Mouse (Mus musculus) urinary bladder, adult 2 months (tissue): ENCODE measurements around the gene Il22ra1. TPM values are rescaled to one million over a fixed set of nuclear protein-coding genes. Genes with fewer than 3 reads are reported as not detected.
"Not testable (repeated sequence)": the region's sequence is repeated elsewhere in the genome, so short reads cannot be mapped to it uniquely, and the experiment has no call there.

Experiments used
- DNase-seq: peaks from one replicate; pipeline ENCODE4 v3.0.0; 2022; ENCODE audit warnings: low spot score
- polyA plus RNA-seq: library from polyadenylated mRNA; depleted of rRNA; stranded (reverse); fragments of >200 nt; gene quantifications from 2 replicates; pipeline ENCODE4 v1.2.3, GENCODE M21; 2012; rRNA removed

The Il22ra1 gene
- polyA plus RNA-seq: 0.38 and 0.47 TPM in 2 replicates

DNA sequence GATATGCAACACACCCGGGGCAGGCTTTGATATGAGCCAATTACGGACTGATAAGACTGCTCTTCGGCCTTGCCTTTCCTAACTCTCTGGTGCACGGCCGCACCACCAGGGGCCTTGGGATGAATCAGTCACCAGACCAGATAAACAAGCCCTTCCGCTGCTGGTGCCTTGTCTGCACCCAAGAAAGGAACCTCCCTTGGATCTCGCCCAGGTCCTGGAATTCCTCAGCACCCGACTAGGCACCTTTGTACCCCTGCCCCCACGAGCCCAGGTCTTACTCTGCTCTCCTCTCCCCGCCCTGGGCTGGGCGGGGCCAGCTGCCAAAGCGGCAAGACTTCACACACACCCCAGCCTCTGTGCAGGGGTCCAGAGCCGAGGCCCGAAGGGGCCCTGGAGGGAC is at the start of gene Il22ra1:
TSS of gene Il22ra1 (plus strand) at position 356 of the 400 bp plus-strand sequence.
- DNase-seq: peak; percentile 33

DNA sequence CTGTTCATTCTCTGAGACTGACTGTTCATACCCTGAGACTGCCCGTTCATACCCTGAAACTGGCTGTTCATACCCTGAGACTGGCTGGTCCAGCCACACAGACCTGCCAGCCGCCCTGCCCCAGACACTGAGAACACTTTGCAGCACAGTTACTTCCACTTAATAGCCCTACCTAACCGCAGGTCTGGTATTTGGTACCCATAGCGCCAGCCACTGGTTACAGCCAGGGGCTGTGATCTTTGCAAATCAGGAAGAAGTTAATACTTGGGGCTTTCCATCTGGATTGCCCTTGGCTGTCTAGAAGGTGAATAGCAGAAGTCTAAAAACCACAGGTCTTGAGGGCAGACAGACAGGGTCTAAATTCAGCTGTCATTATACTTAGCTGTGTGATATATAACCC is 48.7 kb upstream of the Il22ra1 start:
- no peak for DNase-seq

GRCm38 (mm10) chr4:135681789-135682188 is 46.2 kb upstream of the Il22ra1 start:
- no peak for DNase-seq

DNA sequence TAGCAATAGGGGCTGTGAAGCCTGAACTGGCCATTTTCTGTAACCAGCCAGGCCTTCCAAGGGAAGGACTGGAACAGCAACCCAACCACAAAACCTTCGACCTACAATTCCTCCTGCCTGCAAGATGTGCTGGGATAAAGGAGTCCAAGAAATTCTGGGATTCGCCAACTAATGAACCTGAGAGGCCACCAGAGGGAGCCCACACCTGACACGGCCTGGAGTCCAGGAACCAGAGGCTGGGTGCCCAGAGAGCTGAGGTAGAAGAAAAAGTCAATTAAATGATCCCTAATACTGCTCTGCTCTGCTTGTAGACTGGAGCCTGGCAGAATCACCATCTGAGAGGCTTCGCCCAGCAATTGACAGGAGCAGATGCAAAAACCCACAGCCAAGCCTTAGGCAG is 44.4 kb upstream of the Il22ra1 start:
- no peak for DNase-seq

GRCm38 (mm10) chr4:135684731-135685130 is 43.2 kb upstream of the Il22ra1 start:
- no peak for DNase-seq

DNA sequence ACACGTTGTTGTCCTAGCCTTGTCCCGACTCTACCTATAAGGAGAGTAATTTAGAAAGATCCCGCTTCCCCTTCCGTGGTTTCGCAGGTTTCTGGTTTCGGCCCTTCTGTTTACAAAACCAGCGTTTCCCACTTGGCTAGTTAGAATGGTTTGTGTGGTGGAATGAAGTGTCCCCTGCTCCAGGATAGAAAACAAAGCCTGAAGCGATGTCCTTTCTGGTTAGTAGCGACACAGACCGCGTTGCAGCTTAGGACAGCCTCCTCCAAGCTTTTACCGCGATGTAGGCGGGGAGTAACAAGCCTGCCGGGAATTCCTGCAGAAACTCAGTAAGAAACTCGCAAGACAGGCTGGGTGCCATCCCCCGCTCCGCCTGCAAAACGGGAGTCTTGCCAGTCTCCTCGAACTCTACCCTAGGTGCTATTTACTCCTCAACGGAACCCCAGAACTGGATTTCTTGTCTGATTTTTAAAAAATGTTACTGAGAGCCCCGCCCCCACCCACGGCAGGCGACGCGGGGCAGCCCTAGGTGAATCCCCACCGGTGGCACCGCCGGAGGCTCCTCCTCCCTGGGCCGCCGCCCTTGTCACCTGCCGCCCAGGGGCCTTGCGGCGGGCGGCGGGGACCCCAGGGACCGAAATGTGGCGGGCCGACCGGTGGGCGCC is 41.9 kb upstream of the Il22ra1 start, which contains the start of gene Ifnlr1:
TSS of gene Ifnlr1 (plus strand) at position 382 of the 662 bp plus-strand sequence.
- DNase-seq: peak; percentile 59

DNA sequence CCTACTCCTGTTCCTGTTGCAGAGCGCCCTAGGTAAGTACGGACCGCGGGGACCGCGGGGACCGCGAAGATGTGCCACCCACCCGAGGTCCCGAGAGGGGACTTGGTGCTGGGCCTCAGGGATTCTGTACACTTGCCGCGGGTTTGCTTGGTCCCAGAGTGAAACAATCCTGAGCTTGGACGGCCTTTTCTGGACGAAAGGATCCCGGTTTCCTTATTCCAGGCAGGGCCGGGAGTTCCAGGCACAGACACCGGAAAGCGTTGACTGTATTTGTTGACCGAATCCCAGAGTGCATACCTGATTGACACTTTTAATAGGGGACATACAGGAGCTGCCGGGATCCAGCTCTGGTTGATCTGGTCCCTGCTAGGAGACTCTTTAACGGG is 41.4 kb upstream of the Il22ra1 start:
- no peak for DNase-seq

- DNase-seq: no peak
Observed at GRCm38 (mm10) chr4:135689797-135690196, 38.2 kb upstream of the Il22ra1 start.

GRCm38 (mm10) chr4:135690241-135690640 is 37.7 kb upstream of the Il22ra1 start:
- no peak for DNase-seq

- DNase-seq: no peak
Observed at GRCm38 (mm10) chr4:135692916-135693315, 35.1 kb upstream of the Il22ra1 start.

DNA sequence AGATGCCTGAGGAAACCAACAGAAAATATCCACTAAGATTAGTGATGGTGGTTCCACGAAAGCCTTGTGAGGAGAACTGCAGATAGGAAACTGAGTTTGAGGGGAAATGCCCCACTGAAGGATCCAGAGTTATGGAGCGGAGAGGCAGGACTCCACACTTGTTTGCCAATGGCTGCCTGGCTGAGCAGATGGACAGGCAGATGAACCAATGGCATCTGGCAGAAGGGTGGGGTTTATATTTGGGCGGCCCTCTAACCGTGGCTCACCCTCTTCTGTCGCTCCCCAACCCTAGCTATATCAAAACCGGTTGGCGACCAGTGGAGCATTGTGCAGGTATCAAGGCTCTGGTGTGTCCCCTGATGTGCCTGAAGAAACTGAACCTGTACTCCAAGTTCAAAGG is 29.5 kb upstream of the Il22ra1 start:
- no peak for DNase-seq

DNA sequence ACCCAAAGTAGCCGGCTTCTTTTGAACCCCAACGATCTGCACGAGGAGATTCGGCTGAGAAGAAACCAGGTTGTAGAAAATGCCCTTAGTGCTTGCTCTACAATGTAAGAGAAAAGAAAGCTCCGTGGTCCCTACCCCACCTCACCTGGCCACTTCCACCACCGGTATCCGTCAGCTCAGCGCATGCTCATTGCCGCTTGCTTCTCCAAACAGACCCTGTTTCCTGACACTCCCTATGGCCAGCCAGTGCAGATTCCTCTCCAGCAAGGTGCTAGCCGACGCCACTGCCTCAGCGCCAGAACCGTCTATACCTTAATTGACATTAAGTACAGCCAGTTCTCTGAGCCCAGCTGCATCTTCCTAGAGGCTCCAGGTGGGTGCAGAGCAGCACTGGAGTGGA is 24.5 kb upstream of the Il22ra1 start:
- DNase-seq: no peak

DNA sequence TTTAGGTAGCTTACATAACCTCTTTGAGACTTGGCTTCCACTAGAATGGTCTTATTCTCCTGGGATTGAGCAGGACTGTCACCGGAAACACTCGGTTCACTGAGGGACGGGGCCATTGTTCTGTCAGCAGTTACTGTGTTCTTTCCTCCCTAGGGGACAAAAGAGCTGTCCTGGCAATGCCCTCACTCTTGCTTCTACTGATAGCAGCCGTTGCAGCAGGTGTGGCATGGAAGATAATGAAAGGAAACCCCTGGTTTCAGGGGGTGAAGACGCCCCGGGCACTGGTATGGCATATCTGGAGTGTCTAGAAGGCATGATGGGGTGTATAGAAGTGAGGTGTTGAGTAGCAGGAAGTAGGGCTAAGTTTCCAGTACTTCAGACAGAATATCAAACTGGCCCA is 24.0 kb upstream of the Il22ra1 start:
- no peak for DNase-seq

GRCm38 (mm10) chr4:135706045-135706444 is 21.9 kb upstream of the Il22ra1 start:
- no peak for DNase-seq

DNA sequence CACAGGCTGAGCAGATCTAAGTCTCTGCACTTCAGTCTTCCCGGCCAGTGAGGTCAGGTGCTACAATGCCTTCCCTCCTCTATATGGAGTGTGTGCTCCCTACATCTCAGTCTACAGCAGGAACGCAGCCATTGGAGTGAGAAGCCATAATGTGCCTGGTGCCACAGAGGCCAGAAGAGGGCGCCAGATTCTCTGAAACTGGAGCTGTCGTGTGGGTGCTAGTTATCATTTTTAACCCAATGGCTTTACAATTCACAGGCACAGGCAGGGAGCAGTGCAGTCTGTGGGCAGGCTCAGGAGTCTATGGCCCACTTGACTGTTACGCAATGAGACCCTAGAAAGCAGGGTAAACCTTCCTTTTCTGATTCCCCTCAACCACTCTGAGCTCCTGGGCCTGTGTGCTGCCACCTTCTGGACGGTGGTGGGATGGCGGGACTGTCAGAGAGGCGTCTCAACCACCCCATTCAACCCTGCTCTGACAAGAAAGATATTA is 18.9 kb upstream of the Il22ra1 start:
- peak; percentile 73 for DNase-seq

- DNase-seq: no peak
Observed at GRCm38 (mm10) chr4:135709621-135710020, 18.4 kb upstream of the Il22ra1 start.

GRCm38 (mm10) chr4:135710392-135710791 is 17.6 kb upstream of the Il22ra1 start:
- DNase-seq: no peak

DNA sequence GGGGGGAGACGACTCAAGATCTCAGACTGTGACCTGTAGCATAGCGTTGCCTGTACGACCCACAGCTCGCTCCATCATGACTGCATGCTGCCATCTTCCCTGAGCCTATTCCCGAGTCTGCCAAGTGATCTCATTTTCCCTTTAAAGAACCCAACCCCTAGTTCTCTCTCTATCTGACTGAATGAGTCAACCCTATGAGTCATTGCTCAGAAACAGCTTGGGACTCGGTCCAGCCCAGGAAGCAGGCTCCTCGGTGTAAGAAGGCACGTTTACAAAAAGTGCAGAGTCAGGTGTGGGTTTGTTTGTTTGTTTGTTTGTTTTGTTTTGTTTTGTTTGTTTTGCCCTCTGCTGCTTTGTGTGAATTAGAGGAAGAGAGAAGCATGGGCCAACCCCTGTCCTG is 13.2 kb upstream of the Il22ra1 start:
- DNase-seq: no peak

- DNase-seq: not testable (repeated sequence)
Observed at GRCm38 (mm10) chr4:135716438-135716837, 11.5 kb upstream of the Il22ra1 start.

DNA sequence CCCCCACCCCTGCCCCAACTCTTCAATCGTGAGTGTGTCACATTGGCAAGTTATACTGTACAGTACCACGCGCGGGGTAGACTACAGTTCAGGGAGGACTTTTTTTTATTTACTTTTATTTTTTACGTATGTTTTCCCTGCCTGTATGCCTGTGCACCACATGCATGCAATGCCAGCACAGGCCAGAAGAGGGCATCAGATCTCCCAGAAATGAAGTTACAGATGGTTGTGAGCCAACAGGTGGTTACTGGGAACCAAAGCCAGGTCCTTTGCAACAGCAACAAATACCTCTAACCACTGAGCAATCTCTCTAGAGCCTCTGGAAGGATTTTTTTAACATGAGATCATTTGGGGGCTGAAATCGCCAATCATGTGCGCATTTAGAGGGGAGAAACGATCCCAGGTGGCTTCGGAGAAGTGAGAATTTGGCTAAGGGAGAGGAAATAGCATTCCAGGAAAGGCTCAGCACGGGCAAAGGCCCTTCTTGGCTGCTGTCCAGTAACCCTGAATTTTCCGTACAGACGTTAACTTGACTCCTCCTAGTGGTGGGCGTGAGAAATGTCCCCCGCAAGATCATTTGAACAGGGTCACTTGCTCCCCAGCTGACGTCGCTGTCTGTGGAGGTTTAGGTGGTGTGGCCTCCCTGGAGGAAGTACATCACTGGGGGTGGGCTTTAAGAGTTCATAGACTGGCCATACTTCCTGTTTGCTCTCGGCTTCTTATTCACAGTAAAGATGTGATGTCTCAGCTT is 5.3 kb upstream of the Il22ra1 start:
- no peak for DNase-seq

DNA sequence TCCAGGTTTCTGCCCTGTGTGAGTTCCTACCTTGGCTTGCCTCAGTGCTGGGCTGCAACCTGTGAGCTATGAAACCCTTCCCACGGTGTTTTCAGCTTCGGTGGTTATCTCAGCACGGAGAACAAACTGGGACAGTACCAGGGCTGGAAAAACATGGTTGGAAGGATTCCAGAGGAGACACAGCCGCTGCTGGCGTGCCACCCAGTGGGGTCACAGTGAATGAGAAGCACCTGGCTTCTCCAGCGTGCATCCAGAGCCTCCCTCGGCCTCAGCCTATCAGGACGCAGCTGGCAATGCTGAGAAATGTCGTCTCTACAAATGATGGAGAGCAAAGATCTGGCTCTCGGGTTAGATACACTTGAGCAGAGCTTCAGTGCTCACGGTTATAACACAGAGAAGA is 1.6 kb upstream of the Il22ra1 start:
- DNase-seq: no peak

DNA sequence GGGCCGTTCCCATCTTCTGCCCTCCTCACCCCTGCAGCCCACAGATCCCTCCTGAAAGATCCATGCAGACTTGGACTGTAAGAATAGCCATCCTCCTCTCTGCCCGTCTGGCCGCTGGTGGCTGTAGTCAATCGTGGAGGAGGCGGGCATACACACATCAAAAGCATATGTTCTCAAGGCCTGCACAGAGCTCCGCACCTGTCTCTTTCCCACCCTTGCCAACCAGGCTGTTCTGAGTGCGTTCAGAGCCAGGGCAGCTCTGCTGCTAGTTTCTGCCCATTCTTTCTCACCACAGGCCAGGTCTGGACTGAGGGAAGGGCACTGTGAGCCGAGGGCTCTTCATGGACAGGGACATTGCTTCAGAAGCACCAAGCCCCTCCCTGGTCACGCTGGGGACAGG is 2.2 kb downstream of the Il22ra1 start:
- no peak for DNase-seq

DNA sequence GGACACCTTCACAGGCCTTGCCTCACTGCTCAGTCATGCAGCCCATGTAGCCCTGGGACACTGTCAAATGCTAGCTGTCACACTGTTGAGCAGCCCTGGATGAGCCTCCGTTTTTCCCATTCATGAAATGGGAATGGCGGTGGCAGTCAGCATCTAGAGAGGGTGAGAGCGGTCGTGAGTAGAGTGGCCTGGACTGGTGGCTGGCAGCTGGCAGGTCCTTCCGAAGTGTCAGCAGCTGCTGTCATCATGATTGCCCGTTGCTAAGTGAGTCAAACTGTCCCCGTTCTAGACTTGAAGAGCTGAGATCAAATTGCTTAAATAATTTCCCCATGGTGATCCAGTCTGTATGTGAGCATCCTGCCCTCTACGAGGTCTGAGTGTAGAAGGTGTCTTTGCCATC is 3.0 kb downstream of the Il22ra1 start:
- DNase-seq: no peak
